Mouse (Mus musculus): ENCODE results near the gene Hivep3.

Hivep3 gene

GRCm38 (mm10) chr4:119972375-119972774 is 238.8 kb downstream of the Hivep3 start:
- intact Hi-C loops (cut with DNase I): no loop called here

GRCm38 (mm10) chr4:119973729-119974605 is 240.4 kb downstream of the Hivep3 start:
- intact Hi-C loops (cut with DNase I): no loop called here

GRCm38 (mm10) chr4:119975242-119975641 is 241.7 kb downstream of the Hivep3 start:
- intact Hi-C loops (cut with DNase I): no loop called here

GRCm38 (mm10) chr4:119975822-119976221 is 242.2 kb downstream of the Hivep3 start:
- intact Hi-C loops (cut with DNase I): no loop called here

GRCm38 (mm10) chr4:119976428-119977168 is 243.0 kb downstream of the Hivep3 start:
- intact Hi-C loops (cut with DNase I): no loop called here

GRCm38 (mm10) chr4:119977817-119978491 is 244.4 kb downstream of the Hivep3 start:
- intact Hi-C loops (cut with DNase I): no loop called here

GRCm38 (mm10) chr4:119979238-119979829 is 245.8 kb downstream of the Hivep3 start:
- intact Hi-C loops (cut with DNase I): no loop called here

- intact Hi-C loops (cut with DNase I): no loop called here
Measured at GRCm38 (mm10) chr4:119979918-119980317, 246.3 kb downstream of the Hivep3 start.

GRCm38 (mm10) chr4:119981047-119981720 is 247.6 kb downstream of the Hivep3 start:
- intact Hi-C loops (cut with DNase I): no loop called here

- intact Hi-C loops (cut with DNase I): no loop called here
Measured at GRCm38 (mm10) chr4:119986065-119986464, 252.5 kb downstream of the Hivep3 start.

- intact Hi-C loops (cut with DNase I): no loop called here
Measured at GRCm38 (mm10) chr4:119986580-119987291, 253.2 kb downstream of the Hivep3 start.

- intact Hi-C loops (cut with DNase I): no loop called here
Measured at GRCm38 (mm10) chr4:119987376-119988087, 253.9 kb downstream of the Hivep3 start.

- intact Hi-C loops (cut with DNase I): no loop called here
Measured at GRCm38 (mm10) chr4:119989031-119989693, 255.6 kb downstream of the Hivep3 start.

- intact Hi-C loops (cut with DNase I): no loop called here
Measured at GRCm38 (mm10) chr4:119990346-119990745, 256.8 kb downstream of the Hivep3 start.

- intact Hi-C loops (cut with DNase I): no loop called here
Measured at GRCm38 (mm10) chr4:119990841-119991240, 257.3 kb downstream of the Hivep3 start.

GRCm38 (mm10) chr4:119991758-119992157 is 258.2 kb downstream of the Hivep3 start:
- intact Hi-C loops (cut with DNase I): no loop called here

- intact Hi-C loops (cut with DNase I): no loop called here
Measured at GRCm38 (mm10) chr4:119996377-119996776, 262.8 kb downstream of the Hivep3 start.

GRCm38 (mm10) chr4:119997351-119997750 is 263.8 kb downstream of the Hivep3 start:
- intact Hi-C loops (cut with DNase I): no loop called here

GRCm38 (mm10) chr4:119998911-119999310 is 265.3 kb downstream of the Hivep3 start:
- intact Hi-C loops (cut with DNase I): no loop called here
